Mouse (Mus musculus) cerebellum, postnatal 4 days (tissue): ENCODE data around the gene Mill2.
A peak's percentile ranks its signal among the peaks of the same experiment; 100 is the strongest.

Experiments
- DNase-seq, 2 experiments: peaks; one replicate each; pipeline ENCODE4 v3.0.0; 2022; ENCODE audit warnings: low spot score in 2 of 2, mixed read lengths in 1 of 2

Gene Mill2

GRCm38 (mm10) chr7:18875372-18875771 is 35.6 kb downstream of the Mill2 start:
- DNase-seq = no peak

- DNase-seq = no peak
Measured at GRCm38 (mm10) chr7:18878691-18879090, 38.9 kb downstream of the Mill2 start.

GRCm38 (mm10) chr7:18883991-18884744 is 44.4 kb downstream of the Mill2 start:
- DNase-seq = no peak

DNA sequence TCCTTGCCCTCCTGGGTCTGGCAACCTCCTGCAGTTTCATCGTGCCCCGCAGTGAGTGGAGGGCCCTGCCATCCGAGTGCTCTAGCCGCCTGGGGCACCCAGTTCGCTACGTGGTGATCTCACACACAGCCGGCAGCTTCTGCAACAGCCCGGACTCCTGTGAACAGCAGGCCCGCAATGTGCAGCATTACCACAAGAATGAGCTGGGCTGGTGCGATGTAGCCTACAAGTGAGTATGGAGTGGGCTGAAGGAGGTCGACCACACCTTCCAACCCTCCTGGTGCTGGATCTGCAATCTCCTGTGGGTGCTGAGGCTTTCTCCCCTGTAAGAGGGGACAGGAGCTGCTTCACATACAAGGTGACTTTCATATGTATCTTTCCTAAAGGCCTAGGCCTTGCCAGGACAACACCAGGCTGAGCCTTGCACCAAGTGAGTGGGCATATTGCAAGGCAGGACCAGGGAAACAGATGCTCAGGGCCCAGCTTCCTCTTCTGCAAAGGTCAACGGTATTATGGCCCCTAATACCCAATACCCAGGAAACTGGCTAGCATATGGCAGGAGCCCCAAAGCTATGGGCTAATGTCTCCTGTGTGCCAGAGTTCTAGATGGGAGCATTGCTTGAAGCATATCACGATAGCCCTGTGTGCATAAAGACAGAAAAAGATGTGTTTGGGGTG is 45.1 kb downstream of the Mill2 start:
- no peak for DNase-seq

- DNase-seq = no peak
Measured at GRCm38 (mm10) chr7:18886963-18887362, 47.2 kb downstream of the Mill2 start.

DNA sequence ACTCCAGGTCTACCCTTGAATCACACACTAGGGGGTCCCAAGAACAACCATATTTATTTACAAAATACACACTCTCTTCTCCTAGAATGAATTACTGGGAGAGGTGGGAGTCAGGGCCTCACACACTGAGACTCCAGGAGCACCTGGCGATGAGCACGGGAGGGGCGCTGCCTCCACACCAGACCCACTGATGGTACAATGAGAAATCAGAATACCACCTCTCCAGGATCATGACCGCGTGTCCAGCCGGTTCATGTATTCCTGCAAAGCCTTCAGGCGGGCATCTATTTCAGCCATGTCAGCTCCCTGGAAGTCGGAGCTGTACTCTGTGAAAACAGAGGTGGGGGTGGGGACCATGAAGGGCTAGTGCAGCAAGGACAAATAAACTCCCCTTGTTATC is 51.1 kb downstream of the Mill2 start:
- no peak for DNase-seq

DNA sequence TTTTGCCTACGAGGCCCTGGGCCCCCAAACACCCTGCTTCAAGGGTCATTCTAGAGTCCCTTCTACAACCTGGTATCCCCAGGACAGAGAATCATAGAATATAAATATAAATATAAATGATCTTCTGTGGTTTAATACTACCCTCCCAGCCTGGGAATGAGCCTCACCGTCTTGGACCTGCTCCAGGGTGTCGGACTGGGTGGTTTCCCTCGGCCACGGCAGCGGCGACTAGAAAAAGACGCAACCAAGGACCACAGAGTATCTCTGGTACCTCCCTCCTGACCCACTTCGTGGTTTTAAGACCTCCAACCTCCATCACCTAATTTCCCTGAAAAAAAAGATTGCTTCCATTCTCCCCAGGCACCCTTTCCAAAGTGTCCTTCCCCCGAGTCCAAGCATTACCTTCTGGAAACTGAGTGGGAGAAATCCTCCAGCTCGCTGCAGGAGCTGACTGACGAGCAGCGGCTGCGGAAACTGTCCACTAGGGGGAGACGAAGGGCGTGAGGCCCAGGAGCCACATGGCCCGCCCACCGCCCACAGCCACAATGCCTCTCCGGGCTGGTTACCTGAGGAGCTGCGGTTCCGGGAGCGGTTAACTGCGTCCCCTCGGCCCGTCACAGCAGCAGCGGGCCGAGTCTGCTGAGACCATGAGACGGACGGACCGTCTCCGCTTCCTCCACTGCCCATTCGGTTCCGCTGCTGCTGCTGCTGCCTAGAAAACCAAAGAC is 52.3 kb downstream of the Mill2 start:
- peak; percentile 89 to 92 for DNase-seq

DNA sequence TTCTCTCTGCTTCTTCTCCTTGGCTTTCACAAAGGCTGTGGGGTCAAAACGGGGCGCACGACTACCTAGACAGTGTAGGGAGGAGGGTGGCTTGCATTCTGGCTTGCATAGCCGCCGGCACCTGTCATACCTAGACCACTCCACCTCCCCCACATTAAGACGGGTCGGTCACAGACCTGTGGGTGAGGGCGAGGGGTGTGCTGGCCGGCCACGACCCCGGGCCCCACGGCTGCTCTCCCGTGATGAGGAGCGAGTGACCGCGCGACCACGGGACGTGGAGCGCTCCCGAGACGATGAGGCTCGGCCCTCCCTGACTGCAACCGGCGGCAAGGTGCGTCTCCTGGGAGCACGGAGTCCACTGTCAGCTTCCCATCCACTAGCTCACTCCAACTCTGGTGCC is 53.2 kb downstream of the Mill2 start:
- DNase-seq = no peak

DNA sequence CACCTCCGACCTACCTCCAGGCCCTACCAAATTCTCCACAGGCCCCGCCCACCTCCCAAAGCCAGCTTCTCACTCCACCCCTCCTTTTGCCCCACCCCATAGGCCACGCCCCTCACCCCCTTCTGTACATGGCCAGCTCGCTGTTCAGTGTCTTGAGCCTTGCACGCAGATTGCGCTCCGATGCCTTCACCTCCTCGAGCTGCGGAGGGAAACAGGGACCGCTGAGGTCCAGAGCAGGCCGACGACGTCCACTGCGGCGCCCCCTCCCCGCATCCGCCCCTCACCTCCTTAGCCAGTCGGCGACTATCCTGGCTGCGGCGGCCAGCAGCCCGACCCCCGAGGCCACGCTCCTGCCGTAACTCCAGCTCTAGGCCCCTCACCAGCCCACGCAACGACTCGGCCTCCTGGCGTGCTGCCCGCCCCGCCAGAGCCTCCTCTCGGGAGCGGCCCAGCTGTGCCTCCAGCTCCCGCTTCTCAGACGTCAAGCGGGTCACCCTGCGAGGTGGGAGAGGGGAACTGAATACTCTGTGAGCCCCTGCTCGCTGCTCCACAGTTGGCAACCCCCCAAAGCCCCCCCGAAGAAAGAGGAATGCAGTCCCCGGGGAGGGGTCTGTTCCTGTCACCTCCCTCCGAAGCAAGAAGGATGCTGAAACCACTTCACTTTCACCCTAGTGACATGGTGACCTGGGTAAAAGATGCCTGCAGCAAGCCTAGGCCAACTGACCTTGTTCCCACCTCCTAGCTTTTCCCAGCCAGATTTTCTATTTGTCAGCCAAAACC is 54.1 kb downstream of the Mill2 start:
- peak; percentile 35 to 55 for DNase-seq

GRCm38 (mm10) chr7:18896536-18896935 is 56.8 kb downstream of the Mill2 start:
- peak in 1 of 2 experiments; percentile 55 for DNase-seq

GRCm38 (mm10) chr7:18900513-18900912 is 60.7 kb downstream of the Mill2 start:
- DNase-seq = no peak

GRCm38 (mm10) chr7:18902486-18902885 is 62.7 kb downstream of the Mill2 start:
- no peak for DNase-seq

- DNase-seq = no peak
Measured at GRCm38 (mm10) chr7:18904971-18905370, 65.2 kb downstream of the Mill2 start.

GRCm38 (mm10) chr7:18909797-18910196 is 70.0 kb downstream of the Mill2 start:
- DNase-seq = no peak

DNA sequence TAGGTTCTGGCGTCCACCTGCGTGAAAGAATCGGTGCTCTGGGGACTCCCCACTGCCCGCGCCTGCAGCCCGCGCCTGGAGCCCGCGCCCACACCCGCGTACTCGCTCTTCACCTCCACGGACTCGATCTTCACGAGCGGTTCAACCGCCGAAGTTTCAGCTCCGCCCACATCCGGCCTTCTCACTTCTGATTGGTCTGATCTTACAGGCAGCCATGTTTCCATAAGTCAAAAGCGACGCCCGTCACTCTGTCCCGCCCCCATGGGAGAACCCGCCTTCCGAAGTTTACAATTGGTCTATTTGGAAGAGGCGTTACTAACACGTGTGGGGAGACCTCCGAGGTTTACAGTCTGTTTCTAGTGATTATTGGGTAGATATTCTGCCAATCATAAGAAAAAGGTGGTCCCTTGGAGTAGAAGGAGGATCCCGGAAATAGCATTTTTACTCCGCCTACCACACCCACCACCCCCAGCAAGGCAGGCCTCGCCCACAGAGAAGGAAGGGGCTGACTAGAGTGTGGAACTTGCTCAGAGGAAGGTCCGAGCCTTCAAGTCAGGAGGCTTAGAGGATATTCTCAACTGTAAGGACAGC is 70.6 kb downstream of the Mill2 start, which contains the start of gene Ccdc61:
Gene Ccdc61 (minus strand): TSS at position 175 of the 591 bp plus-strand sequence.
- DNase-seq = peak; percentile 91 to 96
